Mouse (Mus musculus): Measurements from ENCODE around the gene Ctsa. TPM values are rescaled to one million over a fixed set of nuclear protein-coding genes. Genes with fewer than 3 reads are reported as not detected.
A peak's percentile ranks its signal among the peaks of the same experiment; 100 is the strongest.

Gene Ctsa
- polyA plus RNA-seq, 2 experiments = 147 to 197 TPM

DNA sequence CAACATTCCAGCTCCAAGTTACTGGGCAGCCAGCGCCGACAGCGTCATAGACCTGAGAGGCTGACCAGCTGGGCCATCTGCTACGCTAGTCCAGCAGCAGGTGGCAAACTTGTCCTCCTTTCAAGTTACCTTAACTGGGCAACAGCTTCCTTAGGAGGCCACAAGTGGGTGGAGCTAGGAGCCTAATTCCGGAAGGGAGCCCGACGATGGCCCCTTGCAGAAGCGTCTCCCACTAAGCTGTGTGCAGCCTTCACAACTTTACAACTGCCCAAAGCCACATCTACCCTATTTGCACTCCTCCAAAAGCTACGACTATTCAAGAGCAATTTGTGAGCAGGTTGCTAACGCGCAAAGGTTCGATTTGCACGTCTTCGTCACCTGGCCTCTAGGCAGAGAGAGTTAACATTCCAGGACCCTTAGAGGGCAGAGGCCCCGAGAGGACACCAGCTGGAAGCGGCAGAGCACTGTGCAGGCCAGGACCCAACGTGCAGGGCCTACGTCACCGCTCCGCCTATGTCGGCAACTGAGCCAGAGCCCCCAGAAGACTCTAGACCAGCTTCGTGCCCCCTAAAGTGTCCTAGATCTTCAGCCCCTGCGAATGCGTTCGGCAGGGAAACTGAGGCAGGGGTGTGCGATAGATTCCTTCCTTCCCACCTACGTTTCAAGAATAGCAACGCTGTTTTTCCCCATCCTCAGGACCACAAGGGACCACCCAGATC lies 46.0 kb downstream of the Ctsa start:
- peaks cover 15% of the 10 kb centered on the region for H3K36me3 ChIP-seq (ENCODE audit: control insufficient read depth, insufficient read depth, low read length)
- DNase-seq (ENCODE audit: low spot score) = peak; percentile 47
- peaks cover 14% of the 10 kb centered on the region for H3K4me1 ChIP-seq (ENCODE audit: control insufficient read depth, insufficient read depth, low read length)
- H3K4me3 ChIP-seq (replicated peaks; ENCODE audit: low read length) = peak overlapping the region; percentile 89
- H3K9ac ChIP-seq (ENCODE audit: low read depth, low read length, severe bottlenecking) = peak overlapping the region; percentile 100
- ATAC-seq (ENCODE audit: low FRiP score, low read depth) = peak; percentile 28
- no peak for TF ChIP-seq POLR2A (IDR thresholded peaks at IDR 0.05; ENCODE audit: borderline replicate concordance, extremely low read depth, insufficient read depth, insufficient read length)
- H3K27me3 ChIP-seq (ENCODE audit: control insufficient read depth, insufficient read depth, low read length) = no peaks in the 10 kb centered on the region
- peak overlapping the region; percentile 99 for H3K27ac ChIP-seq (replicated peaks; ENCODE audit: low read depth, low read length)
- H3K9me3 ChIP-seq (ENCODE audit: control insufficient read depth, low read length) = no peaks in the 10 kb centered on the region
- WGBS = 2% methylated on average over 28 of the region's 28 CpGs
- H3K4me2 ChIP-seq (replicated peaks; ENCODE audit: low read depth, low read length, severe bottlenecking) = peak overlapping the region; percentile 90

DNA sequence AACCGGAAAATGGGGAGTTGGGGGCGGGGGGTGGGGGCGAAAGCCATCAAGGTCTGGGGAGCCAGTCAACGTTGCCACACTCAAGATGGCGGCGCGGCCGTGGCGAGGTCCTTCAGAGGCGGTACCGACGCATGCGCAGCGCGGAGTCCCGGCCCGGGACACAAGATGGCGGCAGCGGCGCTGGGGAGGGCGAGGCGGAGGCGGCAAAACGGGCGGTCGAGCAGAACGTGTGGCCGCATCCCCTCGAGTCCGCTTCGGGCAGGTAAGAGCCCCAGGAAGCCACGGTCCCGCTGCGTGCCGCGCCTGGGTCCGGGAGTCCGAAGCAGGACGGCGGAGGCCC lies 46.5 kb downstream of the Ctsa start, which contains the start of gene Pcif1:
Gene Pcif1, plus strand, starts transcription at position 77 of the 340 bp plus-strand sequence.
- Histone ChIP-seq H3K9me3 (ENCODE audit: control insufficient read depth, low read length) (no peaks in the 10 kb centered on the region), H3K9ac (ENCODE audit: low read depth, low read length, severe bottlenecking) (peak within 1 kb of the TSS; percentile 100), H3K27me3 (ENCODE audit: control insufficient read depth, insufficient read depth, low read length) (no peaks in the 10 kb centered on the region), H3K4me1 (ENCODE audit: control insufficient read depth, insufficient read depth, low read length) (peaks cover 14% of the 10 kb centered on the region), H3K4me3 (replicated peaks; ENCODE audit: low read length) (peak within 1 kb of the TSS; percentile 89), H3K27ac (replicated peaks; ENCODE audit: low read depth, low read length) (peak within 1 kb of the TSS; percentile 99), H3K36me3 (ENCODE audit: control insufficient read depth, insufficient read depth, low read length) (peaks cover 20% of the 10 kb centered on the region), H3K4me2 (replicated peaks; ENCODE audit: low read depth, low read length, severe bottlenecking) (peak within 1 kb of the TSS; percentile 90)
- ATAC-seq (ENCODE audit: low FRiP score, low read depth) (peak; percentile 86), DNase-seq (ENCODE audit: low spot score) (peak; percentile 87)
- WGBS = 0% methylated on average over 32 of the region's 40 CpGs
- peak; percentile 77; the same call in 1 of the 2 replicates for TF ChIP-seq POLR2A (IDR thresholded peaks at IDR 0.05; ENCODE audit: borderline replicate concordance, extremely low read depth, insufficient read depth, insufficient read length)

DNA sequence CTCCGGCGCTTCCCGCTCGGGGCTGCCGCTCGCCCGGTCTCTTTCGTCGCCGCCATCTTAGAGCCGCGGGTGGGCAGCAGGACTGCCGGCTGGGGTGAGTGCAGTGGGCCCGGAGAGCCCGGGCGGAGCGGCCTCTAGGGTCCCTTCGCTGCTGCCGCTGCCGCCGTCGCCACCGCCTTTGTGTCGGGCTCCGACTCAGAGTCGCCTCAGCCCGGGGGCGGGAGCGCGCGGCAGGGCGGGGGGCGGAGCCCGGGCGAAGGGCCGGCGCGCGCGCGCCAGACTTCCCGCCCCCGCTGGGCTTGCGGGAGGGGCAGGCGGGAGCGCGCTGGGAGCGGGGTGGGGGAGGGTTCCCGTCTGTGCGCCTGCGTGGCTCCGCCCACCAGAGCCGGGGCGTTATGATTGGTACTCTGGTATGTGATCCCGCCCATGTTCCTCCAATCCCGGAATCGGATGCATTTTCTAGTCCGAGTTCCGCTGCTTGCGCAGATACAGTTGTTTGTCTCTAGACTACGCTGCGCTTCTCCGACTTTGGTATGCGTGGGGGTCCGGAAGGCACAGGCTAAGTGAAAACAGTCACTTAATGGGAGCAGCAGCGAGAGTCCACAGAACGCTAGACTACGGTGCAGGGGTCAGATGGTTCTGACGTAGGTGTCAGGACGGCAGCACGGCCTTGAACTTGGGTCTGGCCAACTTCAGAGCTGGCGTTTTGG lies 47.0 kb downstream of the Ctsa start:
- ATAC-seq (ENCODE audit: low FRiP score, low read depth) (peak; percentile 85), DNase-seq (ENCODE audit: low spot score) (peak; percentile 96)
- H3K4me3 ChIP-seq (replicated peaks; ENCODE audit: low read length) = peak overlapping the region; percentile 89
- H3K9ac ChIP-seq (ENCODE audit: low read depth, low read length, severe bottlenecking) = peak overlapping the region; percentile 100
- peaks cover 22% of the 10 kb centered on the region for H3K36me3 ChIP-seq (ENCODE audit: control insufficient read depth, insufficient read depth, low read length)
- H3K4me1 ChIP-seq (ENCODE audit: control insufficient read depth, insufficient read depth, low read length) = peaks cover 14% of the 10 kb centered on the region
- no peaks in the 10 kb centered on the region for H3K9me3 ChIP-seq (ENCODE audit: control insufficient read depth, low read length)
- peak overlapping the region; percentile 99 for H3K27ac ChIP-seq (replicated peaks; ENCODE audit: low read depth, low read length)
- WGBS = 4% methylated on average over 35 of the region's 72 CpGs
- TF ChIP-seq POLR2A (IDR thresholded peaks at IDR 0.05; ENCODE audit: borderline replicate concordance, extremely low read depth, insufficient read depth, insufficient read length) = peak; percentile 65; the same call in 1 of the 2 replicates
- no peaks in the 10 kb centered on the region for H3K27me3 ChIP-seq (ENCODE audit: control insufficient read depth, insufficient read depth, low read length)
- H3K4me2 ChIP-seq (replicated peaks; ENCODE audit: low read depth, low read length, severe bottlenecking) = peak overlapping the region; percentile 90

DNA sequence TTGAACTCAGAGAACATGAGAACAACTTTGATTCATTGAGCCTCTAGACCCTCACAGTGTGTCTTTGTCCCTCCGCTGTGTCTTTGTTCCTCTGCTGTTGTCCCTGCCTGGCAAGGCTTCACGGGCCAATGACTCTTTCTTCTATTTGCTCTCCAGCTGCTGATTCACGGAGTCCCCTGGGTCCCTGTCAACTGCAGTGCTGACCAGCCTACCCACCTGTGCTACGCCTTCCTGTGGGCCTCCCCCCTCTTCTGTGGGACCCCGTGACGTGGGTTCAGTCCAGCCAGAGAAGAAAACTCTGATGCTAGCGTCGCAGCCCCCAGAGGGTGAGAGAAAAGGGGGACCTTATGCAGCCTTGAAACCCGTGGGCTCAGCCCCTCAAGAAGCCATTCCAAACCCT lies 49.9 kb downstream of the Ctsa start:
- no peak overlapping the region for H3K27ac ChIP-seq (replicated peaks; ENCODE audit: low read depth, low read length)
- no peak for TF ChIP-seq POLR2A (IDR thresholded peaks at IDR 0.05; ENCODE audit: borderline replicate concordance, extremely low read depth, insufficient read depth, insufficient read length)
- no peak for DNase-seq (ENCODE audit: low spot score)
- no peaks in the 10 kb centered on the region for H3K9me3 ChIP-seq (ENCODE audit: control insufficient read depth, low read length)
- H3K4me2 ChIP-seq (replicated peaks; ENCODE audit: low read depth, low read length, severe bottlenecking) = no peak overlapping the region
- peaks cover 14% of the 10 kb centered on the region for H3K4me1 ChIP-seq (ENCODE audit: control insufficient read depth, insufficient read depth, low read length)
- 79% methylated on average over 9 of the region's 9 CpGs for WGBS
- H3K4me3 ChIP-seq (replicated peaks; ENCODE audit: low read length) = no peak overlapping the region
- no peaks in the 10 kb centered on the region for H3K27me3 ChIP-seq (ENCODE audit: control insufficient read depth, insufficient read depth, low read length)
- no peak for ATAC-seq (ENCODE audit: low FRiP score, low read depth)
- no peak overlapping the region for H3K9ac ChIP-seq (ENCODE audit: low read depth, low read length, severe bottlenecking)
- H3K36me3 ChIP-seq (ENCODE audit: control insufficient read depth, insufficient read depth, low read length) = peaks cover 48% of the 10 kb centered on the region

DNA sequence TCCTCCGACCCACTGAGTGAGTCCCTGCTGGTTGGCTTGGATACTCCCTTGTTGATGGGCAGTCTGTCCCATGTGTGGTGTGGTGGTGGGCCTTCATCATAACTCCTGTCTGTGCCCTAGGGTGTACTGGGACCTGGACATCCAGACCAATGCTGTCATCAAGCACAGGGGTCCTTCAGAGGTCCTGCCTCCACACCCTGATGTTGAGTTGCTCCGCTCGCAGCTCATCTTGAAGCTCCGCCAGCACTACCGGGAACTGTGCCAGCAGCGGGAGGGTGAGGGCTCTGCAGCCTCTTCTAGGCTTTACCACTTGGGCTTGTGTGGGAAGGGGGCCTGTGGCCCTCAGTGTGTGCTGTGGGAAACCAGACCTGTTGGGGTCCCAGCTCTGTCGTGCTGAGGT lies 53.1 kb downstream of the Ctsa start:
- H3K9ac ChIP-seq (ENCODE audit: low read depth, low read length, severe bottlenecking) = no peak overlapping the region
- no peaks in the 10 kb centered on the region for H3K9me3 ChIP-seq (ENCODE audit: control insufficient read depth, low read length)
- no peak overlapping the region for H3K4me3 ChIP-seq (replicated peaks; ENCODE audit: low read length)
- H3K27me3 ChIP-seq (ENCODE audit: control insufficient read depth, insufficient read depth, low read length) = no peaks in the 10 kb centered on the region
- TF ChIP-seq POLR2A (IDR thresholded peaks at IDR 0.05; ENCODE audit: borderline replicate concordance, extremely low read depth, insufficient read depth, insufficient read length) = no peak
- peaks cover 80% of the 10 kb centered on the region for H3K36me3 ChIP-seq (ENCODE audit: control insufficient read depth, insufficient read depth, low read length)
- 66% methylated on average over 7 of the region's 7 CpGs for WGBS
- DNase-seq (ENCODE audit: low spot score) = peak; percentile 52
- H3K27ac ChIP-seq (replicated peaks; ENCODE audit: low read depth, low read length) = no peak overlapping the region
- no peak overlapping the region for H3K4me2 ChIP-seq (replicated peaks; ENCODE audit: low read depth, low read length, severe bottlenecking)
- no peaks in the 10 kb centered on the region for H3K4me1 ChIP-seq (ENCODE audit: control insufficient read depth, insufficient read depth, low read length)
- ATAC-seq (ENCODE audit: low FRiP score, low read depth) = no peak
